Mouse (Mus musculus): ENCODE measurements around the gene Gm20388.
"Not testable (repeated sequence)": the region's sequence is repeated elsewhere in the genome, so short reads cannot be mapped to it uniquely, and the experiment has no call there.

The Gm20388 gene

DNA sequence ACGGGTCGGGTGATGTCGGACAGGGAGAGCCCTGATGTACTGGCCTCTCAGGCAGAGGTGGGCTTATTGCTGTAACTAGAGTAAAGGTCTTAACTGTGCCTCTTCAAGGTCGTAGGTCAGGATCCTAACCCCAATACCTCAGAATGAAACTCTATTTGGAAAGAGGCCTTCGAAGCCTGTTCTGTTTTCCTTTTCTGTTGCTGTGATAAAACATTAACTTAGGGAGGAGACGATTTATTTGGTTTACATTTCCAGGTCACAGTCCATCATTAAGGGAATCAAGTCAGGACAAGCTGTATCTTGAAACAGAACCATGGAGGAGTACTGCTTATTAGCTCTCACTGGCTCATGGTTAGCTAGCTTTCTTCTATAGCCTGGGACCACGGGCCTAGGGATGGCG, 4242.1 kb downstream of the Gm20388 start:
- DNase-seq (ENCODE audit: low read depth, low spot score): no peak

DNA sequence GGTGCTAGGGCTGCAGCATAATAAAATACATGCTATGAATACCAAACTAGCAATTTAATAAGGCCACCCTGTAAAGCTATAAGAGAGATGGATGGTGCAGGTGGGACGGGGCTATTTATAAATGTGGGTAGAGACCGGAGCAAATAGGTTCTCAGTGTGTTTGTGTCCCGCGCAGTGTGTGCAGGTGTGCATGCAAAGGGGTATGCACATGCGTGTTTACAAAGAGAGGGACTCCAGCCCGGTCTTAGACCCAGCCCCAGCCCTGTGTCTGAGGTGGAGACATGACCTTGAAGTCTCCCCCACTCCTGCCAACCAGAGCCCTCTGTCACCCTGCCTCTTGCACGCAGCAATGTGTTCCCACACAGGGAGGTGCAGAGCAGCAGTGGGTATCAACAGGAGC, 4245.7 kb downstream of the Gm20388 start:
- no peak for DNase-seq (ENCODE audit: low read depth, low spot score)

DNA sequence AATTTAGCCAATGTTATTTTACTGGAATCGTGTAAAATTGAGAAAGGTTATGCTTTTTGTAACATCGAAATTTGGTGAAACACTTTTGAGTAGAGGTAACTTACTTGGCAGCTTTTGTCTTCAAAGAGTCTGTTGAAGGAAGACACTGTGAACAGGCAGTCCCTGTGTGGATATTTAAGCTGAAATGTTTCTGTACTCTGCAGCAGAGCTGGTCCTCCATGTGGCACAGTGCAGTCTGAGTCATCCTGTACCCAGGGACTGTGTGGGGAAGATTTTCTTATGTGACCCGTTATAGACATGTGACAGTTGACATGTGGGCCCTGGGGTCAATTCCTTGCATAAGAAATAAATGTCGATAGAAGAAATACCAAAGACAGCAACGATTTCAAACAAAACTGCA, 4251.0 kb downstream of the Gm20388 start:
- no peak for DNase-seq (ENCODE audit: low read depth, low spot score)

DNA sequence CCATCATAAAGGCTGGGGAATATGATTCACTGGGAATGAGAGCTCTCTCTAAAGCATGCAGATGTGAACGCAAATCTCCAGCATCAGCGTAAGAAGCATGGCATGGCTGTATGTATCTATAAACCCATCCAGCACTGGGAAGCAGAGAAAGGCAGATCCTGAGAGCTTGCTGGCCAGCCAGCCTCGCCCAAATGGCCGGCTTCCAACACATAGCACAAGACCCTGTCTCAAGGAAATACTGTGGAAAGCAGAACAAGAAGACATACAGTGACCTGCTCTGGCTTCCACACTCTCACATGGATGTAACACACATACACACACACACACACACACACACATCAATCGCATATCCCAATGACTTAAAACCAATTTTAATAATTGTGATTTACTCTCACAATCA, 4252.6 kb downstream of the Gm20388 start:
- DNase-seq (ENCODE audit: low read depth, low spot score): no peak

DNA sequence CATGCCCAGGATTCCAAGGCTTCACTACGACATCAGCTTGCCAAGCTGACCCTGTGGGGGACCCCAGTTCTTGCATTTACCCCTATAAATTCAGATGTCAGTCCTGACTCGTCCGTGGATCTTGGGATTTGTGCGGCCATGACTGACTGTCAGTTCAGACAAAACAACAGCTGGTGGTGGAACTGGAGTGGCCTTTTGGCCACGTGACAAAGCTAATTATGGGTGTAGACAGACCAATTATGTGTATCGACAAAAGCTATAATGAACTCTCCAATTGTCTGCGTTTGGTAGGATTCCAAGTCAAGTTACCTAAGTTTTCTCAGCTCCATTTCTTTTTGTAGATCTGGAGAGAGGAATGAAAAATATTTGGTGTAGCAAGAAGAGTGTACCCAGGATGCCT, 4259.1 kb downstream of the Gm20388 start:
- DNase-seq (ENCODE audit: low read depth, low spot score): no peak

DNA sequence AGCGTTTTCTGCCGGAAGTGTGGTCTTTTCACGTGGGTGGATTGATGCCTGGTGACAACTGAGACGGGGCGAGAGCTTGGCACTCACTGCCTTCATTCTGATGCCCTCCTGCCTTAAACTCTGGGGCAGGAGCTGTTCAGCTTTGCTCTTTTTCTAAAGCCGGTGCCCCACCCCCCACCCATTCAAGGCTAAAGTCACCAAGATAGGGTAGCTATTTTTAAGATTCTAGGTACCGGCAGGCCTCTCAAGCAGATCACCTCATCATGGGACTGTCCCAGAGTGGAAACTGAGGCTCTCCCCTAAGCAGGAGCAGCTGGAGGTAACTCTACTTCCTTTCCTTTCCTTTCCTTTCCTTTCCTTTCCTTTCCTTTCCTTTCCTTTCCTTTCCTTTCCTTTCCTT, 4260.0 kb downstream of the Gm20388 start:
- no peak for DNase-seq (ENCODE audit: low read depth, low spot score)

DNA sequence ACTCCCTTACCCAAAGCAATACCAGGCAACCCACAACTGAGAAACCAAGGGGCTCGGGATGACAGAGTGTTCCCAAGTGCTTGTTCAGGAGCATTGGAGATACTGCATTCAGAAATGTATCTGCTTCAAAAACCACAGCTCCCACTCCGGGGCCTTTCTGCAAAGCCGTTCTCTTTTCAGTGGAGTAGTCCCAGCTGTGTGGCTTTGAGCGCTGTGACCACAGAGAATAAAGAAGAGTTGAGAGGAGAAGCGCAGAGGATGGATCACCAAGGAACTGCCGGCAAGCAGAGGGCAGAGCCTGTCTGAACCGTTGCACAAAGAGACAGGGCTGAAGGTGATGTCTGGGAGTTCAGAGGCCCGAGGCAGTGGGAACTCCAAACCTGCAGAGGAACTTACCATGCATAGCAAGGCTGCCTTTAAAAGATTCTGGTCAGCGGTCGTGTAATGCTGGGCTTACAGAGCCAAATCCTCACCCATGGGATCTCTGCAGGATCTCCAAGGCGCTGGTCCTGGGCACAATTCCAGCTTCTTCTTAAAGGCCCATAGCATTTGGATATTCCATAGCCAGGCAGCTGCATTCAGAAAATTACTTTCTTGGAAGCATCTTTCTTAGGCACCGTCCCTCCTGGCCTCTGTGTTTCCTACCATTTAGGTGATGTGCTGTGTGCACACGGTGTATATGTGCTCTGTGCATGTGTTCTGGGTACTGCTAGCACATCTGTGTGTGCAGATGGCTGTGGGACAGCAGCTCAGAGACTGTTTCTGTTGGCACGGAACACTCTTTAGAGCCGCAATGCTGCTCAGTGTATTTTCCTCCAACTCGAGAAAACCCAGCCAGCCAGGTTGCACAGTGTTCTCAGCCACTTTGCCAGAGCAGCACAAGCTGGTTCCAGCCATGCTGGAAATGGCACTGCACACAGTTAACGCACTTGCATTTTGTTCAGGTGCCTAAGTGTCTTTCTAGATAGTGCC, 4261.2 kb downstream of the Gm20388 start:
- DNase-seq (ENCODE audit: low read depth, low spot score): no peak

DNA sequence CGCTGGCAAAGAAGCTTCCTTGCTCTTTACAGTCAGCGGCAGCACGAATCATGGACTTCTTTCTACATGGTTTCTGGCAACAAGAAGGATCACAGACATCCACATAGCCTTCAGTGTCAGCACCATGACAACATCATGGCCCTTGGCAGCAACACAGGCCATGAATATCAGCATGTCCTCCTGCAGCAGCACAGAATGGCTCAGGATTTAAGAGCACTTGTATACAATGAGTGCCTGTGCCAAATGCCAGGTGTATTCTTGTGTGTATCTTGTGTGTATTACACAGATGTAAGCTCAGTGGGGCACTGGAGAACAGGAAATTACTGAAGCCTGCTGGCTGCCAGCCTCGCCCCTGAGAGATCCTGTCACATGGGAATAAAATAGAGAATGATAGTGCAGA, 4263.0 kb downstream of the Gm20388 start:
- no peak for DNase-seq (ENCODE audit: low read depth, low spot score)

DNA sequence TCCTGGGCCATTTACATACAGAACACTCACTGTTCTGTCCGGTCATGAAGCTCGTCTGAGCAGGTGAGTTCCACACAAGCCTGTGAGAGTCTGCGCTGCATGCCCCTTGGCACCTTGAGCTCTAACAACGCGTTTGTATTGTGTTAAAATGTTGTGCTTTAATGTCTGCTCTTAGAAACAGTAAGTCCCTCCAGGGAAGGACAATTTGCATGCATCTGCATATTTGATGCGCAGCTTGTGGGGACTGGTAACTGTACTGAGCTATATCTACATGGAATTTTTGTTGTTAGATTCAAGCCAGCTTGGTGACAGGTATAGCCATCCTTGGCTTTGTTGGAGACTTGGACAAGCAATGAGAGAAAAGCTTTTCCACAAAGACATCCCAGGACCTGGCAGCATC, 4265.5 kb downstream of the Gm20388 start:
- DNase-seq (ENCODE audit: low read depth, low spot score): no peak

DNA sequence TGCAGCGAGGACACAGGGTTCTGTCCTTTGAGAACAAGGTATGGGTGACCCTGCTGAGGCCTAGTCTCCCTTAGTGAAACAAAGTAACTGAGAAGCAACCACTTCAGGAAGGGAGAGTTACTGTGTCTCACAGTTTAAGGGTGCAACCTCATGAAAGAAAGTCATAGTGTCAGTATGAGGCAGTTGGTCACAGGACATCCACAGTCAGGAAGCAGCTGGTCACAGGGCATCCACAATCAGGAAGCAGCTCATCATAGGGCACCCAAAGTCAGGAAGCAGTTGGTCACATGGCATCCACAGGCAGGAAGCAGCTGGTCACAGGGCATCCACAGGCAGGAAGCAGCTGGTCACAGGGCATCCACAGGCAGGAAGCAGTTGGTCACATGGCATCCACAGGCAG, 4266.5 kb downstream of the Gm20388 start:
- DNase-seq (ENCODE audit: low read depth, low spot score): not testable (repeated sequence)

DNA sequence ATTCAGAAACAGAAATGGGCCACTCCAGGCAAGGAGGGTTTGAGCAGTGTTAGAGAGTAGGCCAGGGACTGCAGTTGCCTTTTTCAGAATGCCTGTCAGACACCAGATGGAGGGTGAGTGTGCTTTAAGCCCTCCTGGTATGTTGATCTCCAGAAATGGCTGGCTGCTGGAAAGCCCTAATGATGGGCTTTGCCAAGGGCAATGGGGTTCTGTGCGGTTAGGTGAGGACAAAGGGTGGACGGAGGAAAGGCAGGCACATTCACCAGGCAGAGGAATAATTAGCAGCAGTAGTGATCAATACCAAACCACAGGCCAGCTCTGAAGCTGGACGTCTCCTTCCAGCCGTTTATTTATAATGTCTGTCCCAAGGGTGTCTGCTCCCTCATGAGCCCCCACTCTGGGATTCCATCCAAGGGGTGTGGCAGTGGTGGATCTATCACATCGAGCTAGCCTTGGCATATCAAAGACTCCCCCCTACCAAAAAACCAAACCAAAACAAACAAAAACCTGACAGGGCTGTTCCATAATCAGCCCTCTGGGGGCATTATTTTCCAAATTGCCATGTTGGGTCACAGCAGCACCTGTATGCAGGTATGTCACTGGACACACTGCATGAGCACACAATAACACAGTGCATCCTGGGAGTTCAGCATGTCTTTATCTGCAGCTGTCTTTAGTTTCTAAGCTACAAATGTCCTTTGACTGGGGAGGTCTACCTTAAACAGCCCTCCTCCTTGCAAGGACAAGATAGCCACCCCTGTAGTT, 4270.2 kb downstream of the Gm20388 start:
- no peak for DNase-seq (ENCODE audit: low read depth, low spot score)

DNA sequence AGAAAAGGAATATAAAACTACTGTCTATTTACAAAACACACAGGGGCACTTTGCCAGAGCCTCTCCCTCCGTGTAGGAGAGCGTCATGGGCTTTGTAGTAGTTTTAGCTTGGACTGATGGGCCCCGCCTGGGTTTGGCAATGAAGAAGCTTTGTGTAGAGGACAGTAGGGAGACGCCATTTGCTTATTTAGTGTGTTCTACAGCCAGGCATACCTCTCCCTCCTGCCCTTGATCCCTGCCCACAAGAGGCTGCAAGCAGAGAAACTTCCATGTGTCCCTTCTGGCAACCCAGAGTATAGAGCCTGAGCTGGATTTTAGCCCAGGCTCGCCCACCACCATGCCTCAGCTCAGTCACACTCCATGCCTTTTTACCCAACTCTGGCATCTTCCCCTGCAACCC, 4271.1 kb downstream of the Gm20388 start:
- DNase-seq (ENCODE audit: low read depth, low spot score): no peak

DNA sequence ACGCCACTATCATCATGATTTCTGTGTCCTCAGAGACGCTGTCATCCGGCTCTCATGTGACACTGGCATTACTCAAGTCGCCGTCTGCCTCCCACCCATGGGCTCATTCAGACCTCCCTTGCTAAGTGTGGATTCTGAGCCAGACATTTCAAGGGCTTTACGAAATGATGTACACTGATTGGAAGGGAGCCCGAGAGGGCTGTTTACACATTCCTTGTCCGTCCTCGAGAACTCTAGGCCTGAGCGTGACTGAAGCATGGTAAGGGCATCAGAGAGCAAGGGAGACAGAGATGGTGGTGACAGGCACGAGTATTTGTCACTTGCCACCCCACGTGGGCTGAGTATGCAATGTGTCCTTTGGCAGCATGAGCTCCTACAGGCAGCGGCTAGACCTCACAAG, 4271.6 kb downstream of the Gm20388 start:
- no peak for DNase-seq (ENCODE audit: low read depth, low spot score)

DNA sequence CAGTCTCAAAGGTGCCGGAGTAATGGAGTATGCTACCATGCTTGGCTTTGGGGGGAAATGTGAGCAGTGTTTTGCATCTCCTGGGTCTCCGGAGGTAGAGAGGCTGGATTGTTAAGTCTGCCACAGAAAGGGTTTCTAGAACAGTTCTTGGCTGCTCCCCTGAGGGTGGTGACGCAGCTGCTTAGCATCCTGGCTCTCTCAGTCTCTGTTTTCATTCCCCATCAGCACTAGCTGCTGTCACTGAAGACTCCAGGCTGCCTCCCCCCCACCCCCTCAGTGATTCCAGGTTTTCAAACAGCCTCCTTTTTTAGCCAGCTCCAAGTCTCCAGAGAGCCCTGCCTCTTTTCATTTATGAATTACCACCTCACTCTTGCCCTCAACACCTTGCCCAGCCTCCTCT, 4273.4 kb downstream of the Gm20388 start:
- no peak for DNase-seq (ENCODE audit: low read depth, low spot score)

DNA sequence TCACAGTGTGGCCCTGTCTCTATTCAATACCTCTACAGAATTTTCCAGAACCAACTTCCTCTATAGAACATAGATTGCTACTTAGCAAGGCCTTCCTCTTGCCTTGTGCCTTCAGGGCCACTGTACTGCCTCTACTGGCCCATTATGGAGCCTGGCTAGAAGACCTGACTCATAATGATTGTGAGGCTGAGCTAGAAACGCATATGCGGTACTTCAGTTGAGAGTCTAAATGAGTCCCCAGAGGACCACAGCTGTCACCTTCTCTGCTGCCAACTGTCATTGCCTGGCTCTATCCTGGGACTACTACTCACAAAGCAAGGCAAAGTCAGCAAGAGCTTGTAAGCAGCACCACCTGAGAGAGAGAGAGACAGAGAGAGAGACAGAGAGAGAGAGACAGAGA, 4273.9 kb downstream of the Gm20388 start:
- DNase-seq (ENCODE audit: low read depth, low spot score): no peak

DNA sequence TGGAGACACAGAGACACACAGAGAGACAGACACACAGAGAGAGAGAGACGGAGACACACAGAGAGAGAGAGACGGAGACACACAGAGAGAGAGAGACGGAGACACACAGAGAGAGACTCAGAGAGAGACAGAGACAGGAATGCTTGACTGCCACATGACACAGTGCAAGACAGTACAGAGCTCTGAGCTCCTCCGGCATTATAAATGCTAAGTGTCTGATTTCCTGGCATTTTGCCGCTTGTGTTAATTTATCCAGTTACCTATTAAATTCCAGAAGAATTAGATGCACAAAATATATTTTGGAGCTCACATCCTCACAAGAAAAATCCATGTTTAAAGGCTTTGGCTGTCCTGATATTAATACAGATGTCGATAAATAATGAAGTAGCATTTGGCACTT, 4274.4 kb downstream of the Gm20388 start:
- DNase-seq (ENCODE audit: low read depth, low spot score): no peak

DNA sequence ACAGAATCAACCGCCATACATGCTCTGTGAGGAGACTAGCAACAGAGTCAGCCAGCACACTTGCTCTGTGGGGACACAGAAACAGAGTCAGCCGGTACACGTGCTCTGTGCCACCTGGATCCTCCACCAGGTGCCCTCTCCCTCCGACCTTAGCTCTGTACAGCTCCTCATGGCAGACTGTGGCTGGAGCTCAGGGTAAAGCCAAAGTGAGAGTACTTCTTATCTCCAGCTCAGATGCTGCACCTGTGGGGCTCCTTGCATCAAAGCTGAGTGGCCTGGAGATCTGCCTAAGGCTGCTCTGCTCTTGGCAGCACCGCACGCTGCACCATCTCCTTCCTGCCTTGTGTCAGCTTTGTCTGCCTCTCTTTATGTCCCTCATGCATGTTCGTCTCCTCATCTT, 4279.7 kb downstream of the Gm20388 start:
- DNase-seq (ENCODE audit: low read depth, low spot score): no peak

DNA sequence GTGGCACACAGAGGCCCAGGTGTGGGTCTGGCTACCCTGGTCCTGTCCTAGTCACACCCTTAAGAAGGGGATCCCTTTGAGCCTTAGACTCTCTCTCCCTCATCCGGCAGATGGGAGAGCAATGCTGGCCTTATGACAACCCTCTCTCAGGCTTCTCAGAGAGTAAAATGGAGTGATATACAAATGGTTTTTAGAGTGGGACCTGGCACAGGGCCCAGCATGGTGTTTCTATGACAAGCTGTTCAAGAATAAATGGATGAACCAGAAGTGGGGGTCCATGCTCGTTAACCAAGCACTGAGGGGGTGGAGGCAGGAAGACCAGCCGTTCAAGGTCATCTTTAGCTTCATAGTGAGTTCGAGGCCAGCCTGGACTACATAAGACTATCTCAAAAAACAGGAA, 4281.6 kb downstream of the Gm20388 start:
- no peak for DNase-seq (ENCODE audit: low read depth, low spot score)

DNA sequence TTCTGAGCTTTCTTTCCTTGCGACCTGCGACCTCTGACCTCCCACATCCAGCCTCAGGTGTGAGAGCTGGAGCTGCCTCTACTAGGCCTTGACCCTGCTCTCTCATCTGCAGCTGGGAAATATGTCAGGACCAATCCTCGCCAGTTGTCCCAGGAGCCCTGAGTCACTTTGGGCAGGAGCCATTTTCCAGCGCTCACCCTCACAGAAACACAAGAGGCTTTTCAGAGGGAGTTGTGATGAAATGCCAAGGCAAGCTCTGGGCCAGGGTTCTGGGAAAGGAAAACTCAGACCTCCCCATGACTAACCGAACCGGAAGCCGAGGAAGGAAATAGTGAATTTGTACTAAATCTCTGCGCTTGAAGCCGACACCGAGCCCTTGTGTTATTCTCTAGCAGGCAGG, 4282.3 kb downstream of the Gm20388 start:
- DNase-seq (ENCODE audit: low read depth, low spot score): no peak

DNA sequence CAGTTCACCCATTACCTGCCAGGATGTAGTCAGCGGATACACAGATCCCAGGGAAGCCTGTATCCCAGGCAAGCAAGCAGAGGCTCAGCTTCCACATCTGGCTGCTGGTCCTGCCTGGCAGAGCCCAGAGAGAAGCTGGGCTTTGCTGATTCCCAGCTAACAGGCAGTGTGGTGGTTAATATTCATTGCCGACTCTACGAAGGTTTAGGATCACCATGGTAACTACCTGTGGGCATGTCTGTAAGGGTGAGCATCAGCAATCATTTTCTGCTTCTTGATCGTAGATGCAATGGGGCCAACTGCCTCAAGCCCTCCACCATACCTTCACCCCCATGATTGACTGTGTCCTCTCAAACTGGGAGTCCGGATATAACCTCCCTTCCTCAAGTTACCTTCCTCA, 4283.4 kb downstream of the Gm20388 start:
- no peak for DNase-seq (ENCODE audit: low read depth, low spot score)

DNA sequence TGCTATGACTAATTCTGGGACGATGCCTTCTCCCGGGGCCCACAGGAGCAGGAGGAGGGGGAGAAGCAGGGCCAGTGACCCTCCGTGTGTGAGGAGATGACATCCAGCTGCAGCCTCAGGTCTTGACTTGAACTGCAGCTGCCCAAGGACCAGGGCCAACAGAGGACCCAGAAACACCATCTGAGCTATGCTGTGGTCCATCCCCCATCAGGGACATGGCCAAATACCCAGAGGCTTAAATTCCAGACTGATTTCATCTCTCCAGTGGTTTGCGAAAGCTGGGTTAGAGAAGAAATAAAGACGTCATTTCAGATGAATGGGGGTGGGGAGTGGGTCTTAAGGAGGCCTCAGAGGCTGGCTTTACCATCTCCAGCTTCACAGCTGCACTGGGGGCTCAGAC, 4285.6 kb downstream of the Gm20388 start:
- no peak for DNase-seq (ENCODE audit: low read depth, low spot score)

DNA sequence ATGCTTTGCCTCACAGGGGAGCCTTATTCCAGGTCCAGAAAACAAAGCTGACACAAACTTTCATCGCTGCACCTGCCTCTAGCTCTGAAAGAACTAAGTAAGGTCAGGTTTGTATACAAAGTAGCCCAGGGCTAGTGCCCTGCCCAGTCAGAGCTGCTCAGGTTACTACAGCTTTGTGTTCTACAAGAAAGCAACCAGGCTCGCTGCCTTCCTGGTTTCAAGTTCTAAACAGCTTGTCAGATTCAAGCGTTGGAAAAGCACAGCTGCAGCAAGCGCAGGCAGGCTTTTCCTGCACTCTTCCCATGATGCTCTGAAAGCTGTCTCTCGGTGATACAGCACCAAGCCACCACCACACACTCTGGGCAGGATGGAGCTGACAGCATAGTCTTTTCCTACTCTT, 4286.2 kb downstream of the Gm20388 start:
- no peak for DNase-seq (ENCODE audit: low read depth, low spot score)

DNA sequence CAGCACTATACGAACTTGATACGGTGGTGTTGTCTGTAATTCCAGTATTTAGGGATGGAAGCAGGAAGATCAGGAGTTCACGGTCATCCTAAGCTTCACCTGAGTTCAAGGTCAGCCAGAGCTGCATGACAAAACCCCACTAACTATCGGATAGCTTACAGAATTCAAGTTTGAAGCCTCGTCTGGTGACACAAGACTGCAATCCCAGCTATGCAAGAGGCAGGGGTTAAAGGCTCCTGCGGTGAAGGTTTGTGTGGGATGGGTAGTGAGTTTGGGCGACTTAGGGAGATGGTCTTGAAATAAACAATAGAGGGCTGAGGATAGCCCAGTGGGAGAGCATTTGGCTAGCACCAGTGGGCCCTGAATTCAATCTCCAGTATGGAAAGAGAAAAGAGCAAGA, 4287.6 kb downstream of the Gm20388 start:
- no peak for DNase-seq (ENCODE audit: low read depth, low spot score)

Measured in retina, adult 2 months (tissue).